Mouse (Mus musculus) lung, adult 2 months (tissue): Measurements from ENCODE around the gene Picalm.

Experiments used
- CTCF ChIP-seq: fragments of 200-500 bp; IDR thresholded peaks from 2 replicates; pipeline ENCODE4 v1.5.1; 2011; ENCODE audit warnings: mild to moderate bottlenecking, low read length, control low read depth; ENCODE audit not compliant: insufficient read depth
- POLR2A ChIP-seq: fragments of 200-500 bp; IDR thresholded peaks from 2 replicates; pipeline ENCODE4 v1.6.1; 2011; ENCODE audit warnings: low read depth, mild to moderate bottlenecking, control low read depth, low read length, borderline replicate concordance; ENCODE audit errors: extremely low read depth

GRCm38 (mm10) chr7:90096609-90097008, 33.4 kb upstream of the Picalm start:
- TF ChIP-seq CTCF = no peak
- TF ChIP-seq POLR2A = no peak
